Mouse (Mus musculus) C2C12 (cell line): ENCODE measurements around the gene Crybg1. TPM values are rescaled to one million over a fixed set of nuclear protein-coding genes. Genes with fewer than 3 reads are reported as not detected.

Source experiments
- H3K27me3 ChIP-seq: one replicate; pipeline ENCODE4 v1.6.1; 2011; ENCODE audit not compliant: control insufficient read depth, insufficient read depth, insufficient read length
- H3K36me3 ChIP-seq: one replicate; pipeline ENCODE4 v1.6.1; 2011; ENCODE audit not compliant: control insufficient read depth, insufficient read depth
- H3K4me3 ChIP-seq: one replicate; pipeline ENCODE4 v1.5.1; 2011; ENCODE audit warnings: mild to moderate bottlenecking, control low read depth; ENCODE audit not compliant: poor library complexity, insufficient read depth, severe bottlenecking
- H3K79me2 ChIP-seq: one replicate; pipeline ENCODE4 v1.6.1; 2011; ENCODE audit not compliant: control insufficient read depth, insufficient read depth
- H3K79me3 ChIP-seq: one replicate; pipeline ENCODE4 v1.6.1; 2011; ENCODE audit warnings: low read depth, control low read depth
- H3ac ChIP-seq: one replicate; pipeline ENCODE3; 2011; ENCODE audit warnings: low read depth; ENCODE audit not compliant: control insufficient read depth, insufficient read length
- CEBPB ChIP-seq: IDR thresholded peaks from one replicate; pipeline ENCODE4 v1.6.1; 2011; ENCODE audit warnings: low read depth, mild to moderate bottlenecking, control low read depth, moderate library complexity
- CTCF ChIP-seq: IDR thresholded peaks from one replicate; pipeline ENCODE4 v1.5.1; 2011; ENCODE audit not compliant: control insufficient read depth, insufficient read depth, insufficient read length
- FOSL1 ChIP-seq: IDR thresholded peaks from one replicate; pipeline ENCODE4 v1.8.0; 2011; ENCODE audit warnings: mild to moderate bottlenecking, low read length; ENCODE audit not compliant: poor library complexity, insufficient read depth, severe bottlenecking
- MAX ChIP-seq: IDR thresholded peaks from one replicate; pipeline ENCODE4 v1.6.1; 2011; ENCODE audit warnings: mild to moderate bottlenecking, control low read depth
- MYOD1 ChIP-seq: IDR thresholded peaks from one replicate; pipeline ENCODE4 v1.6.1; 2011; ENCODE audit warnings: low read depth; ENCODE audit not compliant: control insufficient read depth, insufficient read length
- MYOG ChIP-seq: IDR thresholded peaks from one replicate; pipeline ENCODE4 v1.6.1; 2011; ENCODE audit not compliant: control insufficient read depth, insufficient read length; ENCODE audit errors: extremely low read depth
- USF1 ChIP-seq: IDR thresholded peaks from one replicate; pipeline ENCODE4 v1.6.1; 2011; ENCODE audit warnings: low read depth, mild to moderate bottlenecking, control low read depth, moderate library complexity
- polyA plus RNA-seq: library from polyadenylated mRNA; unstranded; fragments of >200 nt; fragmentation: generic; extraction: Trizol; gene quantifications from one replicate; pipeline ENCODE4 v1.2.1, GENCODE M21; 2012; ENCODE audit warnings: missing spikeins

Gene Crybg1
- polyA plus RNA-seq, 1 experiment: 11.1 TPM

DNA sequence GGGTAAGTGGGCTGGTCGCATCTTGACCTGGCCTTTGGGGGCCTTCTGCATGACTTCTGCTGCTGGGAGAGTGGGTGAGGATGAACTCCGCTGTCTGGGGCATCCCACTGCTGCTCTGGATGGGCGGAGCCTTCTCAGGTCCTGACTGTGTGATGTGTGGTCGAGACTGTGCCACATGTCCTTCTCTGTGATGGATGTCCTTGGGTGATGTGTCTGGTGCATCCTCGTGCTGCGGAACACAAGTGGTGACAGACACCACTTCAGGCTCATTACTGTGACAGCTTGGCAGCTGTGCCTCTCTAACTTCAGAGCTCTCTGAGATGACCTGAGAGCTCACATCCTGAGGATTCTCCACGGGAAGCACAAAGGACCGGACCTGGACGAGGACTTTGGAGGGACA is 150.6 kb downstream of the Crybg1 start:
- H3K4me3 ChIP-seq: no peak overlapping the region
- H3K27me3 ChIP-seq: no peaks in the 10 kb centered on the region
- H3ac ChIP-seq: no peak overlapping the region
- TF ChIP-seq MYOG: no peak
- no peak for TF ChIP-seq CEBPB
- TF ChIP-seq MYOD1: no peak
- no peak for TF ChIP-seq FOSL1
- no peak for TF ChIP-seq MAX
- TF ChIP-seq CTCF: no peak
- no peak for TF ChIP-seq USF1
- H3K79me2 ChIP-seq: peaks cover 96% of the 10 kb centered on the region
- H3K79me3 ChIP-seq: peaks cover 55% of the 10 kb centered on the region
- H3K36me3 ChIP-seq: peaks cover 17% of the 10 kb centered on the region

- Histone ChIP-seq H3K36me3 (peaks cover 23% of the 10 kb centered on the region), H3K27me3 (no peaks in the 10 kb centered on the region), H3K79me3 (peaks cover 55% of the 10 kb centered on the region), H3ac (no peak overlapping the region), H3K79me2 (peaks cover 90% of the 10 kb centered on the region), H3K4me3 (no peak overlapping the region)
- no peak for TF ChIP-seq CTCF
- TF ChIP-seq MYOD1: no peak
- no peak for TF ChIP-seq USF1
These were observed 151.4 kb downstream of the Crybg1 start for GRCm38 (mm10) chr10:43997276-43997675.

DNA sequence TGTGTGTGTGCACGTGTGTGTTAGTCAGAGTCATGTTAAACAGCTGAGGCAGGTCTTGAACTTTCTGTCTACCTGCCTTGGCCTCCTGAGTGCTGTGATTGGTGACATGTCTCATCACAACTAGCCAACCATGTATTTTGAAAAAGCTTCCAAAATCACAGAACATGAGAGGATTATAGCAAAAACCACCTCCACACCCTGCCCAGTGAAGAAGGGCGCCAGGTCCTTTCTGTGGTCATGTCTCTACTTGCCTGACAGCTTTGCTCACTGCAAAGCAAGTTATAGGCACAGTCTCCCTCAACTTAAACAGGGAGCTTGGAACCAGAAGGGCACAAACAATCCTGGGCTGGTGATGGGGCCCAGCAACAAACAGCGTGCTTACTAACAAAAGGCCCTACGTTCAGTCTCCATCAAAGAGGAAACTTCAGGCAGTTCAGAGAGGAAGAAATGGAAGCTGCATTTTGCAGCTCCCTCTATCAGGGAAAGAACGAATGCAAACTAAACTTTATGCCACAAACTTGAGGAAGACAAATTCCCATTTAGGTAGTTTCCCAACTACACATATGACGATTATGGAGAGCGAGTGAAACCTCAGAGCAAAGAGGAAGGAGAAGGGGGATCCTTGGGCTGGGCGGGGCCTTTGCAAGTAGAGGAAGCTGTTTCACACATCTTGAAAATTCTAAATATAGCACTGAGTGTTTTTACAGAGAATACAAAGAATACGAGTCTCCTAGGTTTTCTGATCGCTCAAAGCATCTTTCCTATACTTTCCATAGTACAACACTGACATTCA is 152.6 kb downstream of the Crybg1 start:
- no peak for TF ChIP-seq CTCF
- TF ChIP-seq CEBPB: no peak
- TF ChIP-seq MAX: no peak
- TF ChIP-seq USF1: no peak
- no peak for TF ChIP-seq MYOG
- no peak for TF ChIP-seq MYOD1
- no peak for TF ChIP-seq FOSL1
- Histone ChIP-seq H3ac (no peak overlapping the region), H3K27me3 (no peaks in the 10 kb centered on the region), H3K79me2 (peaks cover 78% of the 10 kb centered on the region), H3K36me3 (peaks cover 35% of the 10 kb centered on the region), H3K79me3 (peaks cover 45% of the 10 kb centered on the region), H3K4me3 (no peak overlapping the region)

GRCm38 (mm10) chr10:43993198-43993597 is 155.5 kb downstream of the Crybg1 start:
- Histone ChIP-seq H3K36me3 (peaks cover 57% of the 10 kb centered on the region), H3K4me3 (no peak overlapping the region), H3K27me3 (no peaks in the 10 kb centered on the region), H3ac (no peak overlapping the region), H3K79me3 (peaks cover 29% of the 10 kb centered on the region), H3K79me2 (peaks cover 53% of the 10 kb centered on the region)
- no peak for TF ChIP-seq FOSL1
- no peak for TF ChIP-seq MAX
- TF ChIP-seq MYOD1: no peak
- no peak for TF ChIP-seq MYOG
- TF ChIP-seq CEBPB: no peak
- TF ChIP-seq CTCF: no peak
- no peak for TF ChIP-seq USF1

GRCm38 (mm10) chr10:43992506-43992905 is 156.1 kb downstream of the Crybg1 start:
- H3K36me3 ChIP-seq: peaks cover 51% of the 10 kb centered on the region
- H3K27me3 ChIP-seq: no peaks in the 10 kb centered on the region
- H3K4me3 ChIP-seq: no peak overlapping the region
- peaks cover 26% of the 10 kb centered on the region for H3K79me3 ChIP-seq
- no peak for TF ChIP-seq CTCF
- no peak for TF ChIP-seq FOSL1
- no peak for TF ChIP-seq USF1
- TF ChIP-seq MYOD1: no peak
- no peak for TF ChIP-seq MAX
- TF ChIP-seq CEBPB: no peak
- no peak for TF ChIP-seq MYOG
- H3K79me2 ChIP-seq: peaks cover 46% of the 10 kb centered on the region
- H3ac ChIP-seq: no peak overlapping the region
